Mouse (Mus musculus): ENCODE measurements around the gene Mcts1. TPM values are rescaled to one million over a fixed set of nuclear protein-coding genes. Genes with fewer than 3 reads are reported as not detected.

Gene Mcts1
- total RNA-seq (2023) = 10 to 100 TPM; 61.1 to 64.4 TPM

DNA sequence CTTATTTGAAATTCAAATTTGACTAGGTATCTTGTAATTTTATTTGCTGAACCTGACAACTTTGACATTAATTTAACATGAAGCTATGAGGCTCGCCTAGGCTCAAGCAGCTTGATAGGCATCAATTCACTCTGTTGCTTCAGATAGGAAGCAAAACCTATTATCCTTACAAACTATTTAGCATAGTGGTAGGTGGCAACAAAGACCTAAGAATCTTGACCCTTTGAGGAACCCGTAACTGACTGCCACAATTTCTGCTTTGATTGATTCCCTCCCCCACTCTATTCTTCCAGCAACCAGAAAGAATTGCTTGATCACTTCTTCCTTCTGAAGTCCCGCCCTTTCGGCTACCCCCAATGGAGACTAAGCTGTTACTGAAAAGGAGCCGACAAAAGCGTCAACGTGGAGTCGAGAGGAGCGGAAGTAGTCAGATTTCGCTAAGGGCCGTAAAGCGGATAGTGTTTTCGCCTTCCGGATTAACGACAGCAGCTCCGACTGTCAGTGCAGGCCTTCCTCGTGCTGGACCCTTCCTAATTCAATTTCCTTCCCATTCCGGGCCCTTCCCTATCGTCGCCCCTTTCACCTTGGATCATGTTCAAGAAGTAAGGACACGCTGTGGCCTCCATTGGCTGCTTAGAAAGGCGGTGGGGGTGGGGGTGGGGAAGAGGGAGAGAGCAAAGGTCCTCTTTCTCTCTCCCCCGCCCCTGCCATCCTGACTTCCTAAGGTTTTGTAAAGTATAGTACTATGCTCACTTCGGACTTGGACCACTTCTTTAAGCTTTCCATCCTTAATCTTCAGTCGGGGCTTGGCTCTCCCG is at the start of gene Mcts1:
Gene Mcts1, plus strand, starts transcription at position 402 of the 818 bp plus-strand sequence.

DNA sequence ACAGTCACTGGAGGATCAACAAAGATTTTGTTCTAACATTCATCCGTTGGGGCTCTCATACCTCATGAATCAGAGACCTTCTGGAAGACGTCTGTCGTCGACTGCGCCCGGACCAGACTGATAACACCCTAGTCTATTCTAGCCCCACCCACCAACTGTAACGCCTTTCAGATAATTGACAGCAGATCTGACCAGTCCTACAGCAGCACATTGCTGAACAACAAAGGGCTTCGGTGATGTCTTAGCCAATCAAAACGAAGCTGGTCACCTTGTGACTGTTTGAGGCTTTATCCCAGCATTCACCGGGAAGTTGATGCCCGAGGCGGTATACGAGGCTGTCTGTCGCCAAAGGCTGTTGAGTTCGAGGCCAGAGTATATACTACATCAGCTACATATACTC is 24.3 kb upstream of the Mcts1 start, which contains the start of gene Cul4b:
Gene Cul4b, minus strand, starts transcription at position 119 of the 400 bp plus-strand sequence.

GRCm38 (mm10) chrX:38634801-38635637 is 34.6 kb downstream of the Mcts1 start, which contains the start of gene C1galt1c1:
C1galt1c1 (minus strand) TSS chrX:38635087.

Other genes with a start within 250 kb of the Mcts1 start
- 100 to 1,000 TPM; 249 to 268 TPM for gene Lamp2, start 144.1 kb upstream of the Mcts1 start, total RNA-seq (2023)
- 10 to 100 TPM; 21.5 to 22.2 TPM for gene Cul4b, start 24.4 kb upstream of the Mcts1 start, total RNA-seq (2023)
- 10 to 100 TPM; 29.5 to 36.8 TPM for gene C1galt1c1, start 34.5 kb downstream of the Mcts1 start, total RNA-seq (2023)
- not detected for gene 6030498E09Rik, start 172.1 kb downstream of the Mcts1 start, total RNA-seq (2023)